8 mouse cellular contexts compared by ENCODE assay signal in genomic region chr12:111162312-111163061, GRCm38 (mm10). TPM values are rescaled to one million over a fixed set of nuclear protein-coding genes. Genes with fewer than 3 reads are reported as not detected.
DNase-seq lines count a peak whose midpoint lies in the region; ATAC-seq and TF ChIP-seq lines count a peak whose summit lies in the region.

No protein-coding gene starts in this region.

- peak overlapping the region; percentile 76 for H3K9ac ChIP-seq in heart, embryonic 13.5 days

- peak; percentile 46 for DNase-seq in CD4-positive, CD25-positive, alpha-beta regulatory T cell, adult 2 months (ENCODE audit: low read depth, low spot score)
- peak; percentile 55 to 73 for DNase-seq in kidney, postnatal 4 days
- peak; percentile 73 for DNase-seq in lung, postnatal 10 days
- DNase-seq in right cerebral cortex, postnatal 25 days: peak; percentile 70
- no peak for DNase-seq in spleen, adult 12 weeks (ENCODE audit: low spot score)

- no peaks in the 10 kb centered on the region for H3K36me3 ChIP-seq in heart, embryonic 13.5 days

- H3K4me1 ChIP-seq in cortical plate, adult 2 months (ENCODE audit: control insufficient read depth, insufficient read depth, low read length): peaks cover 13% of the 10 kb centered on the region
- peaks cover 37% of the 10 kb centered on the region for H3K4me1 ChIP-seq in heart, embryonic 13.5 days

- no peak for ATAC-seq in CD4-positive, CD25-positive, alpha-beta regulatory T cell, adult 4 months
- no peak for ATAC-seq in heart, embryonic 13.5 days (ENCODE audit: extremely low read depth, insufficient number of reproducible peaks, low FRiP score, low TSS enrichment)

- TF ChIP-seq POLR2A in cortical plate, adult 2 months (IDR thresholded peaks at IDR 0.05; ENCODE audit: extremely low read depth, insufficient read depth, low read length): 0 out of 2 replicates have a peak, but pooled peaks have one; percentile 11

- WGBS in heart, embryonic 13.5 days: 10% methylated on average over 16 of the region's 16 CpGs

- peak overlapping the region; percentile 67 for H3K27ac ChIP-seq in cortical plate, adult 2 months (ENCODE audit: insufficient read depth, low read length)
- H3K27ac ChIP-seq in heart, embryonic 13.5 days (replicated peaks): peak overlapping the region; percentile 53

- H3K9me3 ChIP-seq in heart, embryonic 13.5 days: no peaks in the 10 kb centered on the region

- H3K4me2 ChIP-seq in heart, embryonic 13.5 days: peak overlapping the region; percentile 64

- no peak for TF ChIP-seq CTCF in cortical plate, adult 2 months (IDR thresholded peaks at IDR 0.05; ENCODE audit: extremely low read depth, insufficient read depth, low read length)

- peak overlapping the region; percentile 7 for H3K4me3 ChIP-seq in cortical plate, adult 2 months (ENCODE audit: insufficient read depth, low read length)
- peak overlapping the region; percentile 36 for H3K4me3 ChIP-seq in heart, embryonic 13.5 days

- no peaks in the 10 kb centered on the region for H3K27me3 ChIP-seq in heart, embryonic 13.5 days (replicated peaks)

RNA-seq across cellular contexts. Expression of gene Traf3, which starts 3.7 kb away (rescaled TPM):
- polyA plus RNA-seq in CD4-positive, CD25-positive, alpha-beta regulatory T cell, adult 4 months (2017; shearing (Covaris generic)): 10 to 100 TPM; 14.1 to 15.5 TPM
- polyA plus RNA-seq in cortical plate, adult 2 months (2012; rRNA removed): 31.4 and 31.6 TPM in 2 replicates
- polyA plus RNA-seq in heart, embryonic 13.5 days (2015; fragmentation: Nextera tagmentation; extraction: Ambion mirVana): 6.0 TPM in 2 replicates

RNA-seq across cellular contexts. Expression of gene 4930595D18Rik, which starts 21.8 kb away (rescaled TPM):
- polyA plus RNA-seq in CD4-positive, CD25-positive, alpha-beta regulatory T cell, adult 4 months (2017; shearing (Covaris generic)): 1 to 10 TPM in 1 of 2 experiments, not detected in 1; 1.2 TPM
- not detected in 2 replicates for polyA plus RNA-seq in cortical plate, adult 2 months (2012; rRNA removed)
- polyA plus RNA-seq in heart, embryonic 13.5 days (2015; fragmentation: Nextera tagmentation; extraction: Ambion mirVana): not detected in 2 replicates
